Mouse (Mus musculus) heart, postnatal 0 days (tissue): Measurements from ENCODE around the gene Camta1. TPM values are rescaled to one million over a fixed set of nuclear protein-coding genes. Genes with fewer than 3 reads are reported as not detected.
"Not testable (repeated sequence)": the region's sequence is repeated elsewhere in the genome, so short reads cannot be mapped to it uniquely, and the experiment has no call there.

ENCODE experiments used
- ATAC-seq: fragments of 200-750 bp; cut with Nextera tagmentation; 2 replicates; pipeline ENCODE4 v1.8.0; 2017; ENCODE audit warnings: low read depth, moderate number of reproducible peaks, moderate library complexity; ENCODE audit not compliant: insufficient read depth
- DNase-seq: peaks from one replicate; pipeline ENCODE4 v3.0.0-alpha.2; 2016; ENCODE audit warnings: low spot score
- H3K27ac ChIP-seq: fragments of 300-500 bp; sonication (generic); 2 replicates; pipeline ENCODE4 v1.5.1; 2014; ENCODE audit warnings: low read depth, mild to moderate bottlenecking
- H3K27me3 ChIP-seq: fragments of 300-500 bp; sonication (generic); 2 replicates; pipeline ENCODE4 v1.6.1; 2014; ENCODE audit warnings: low read length, mixed read lengths; ENCODE audit not compliant: control insufficient read depth, insufficient read depth
- H3K36me3 ChIP-seq: fragments of 300-500 bp; sonication (generic); replicated peaks from 2 replicates; pipeline ENCODE4 v1.6.1; 2014; ENCODE audit warnings: low read length, mixed read lengths; ENCODE audit not compliant: control insufficient read depth, insufficient read depth
- H3K4me1 ChIP-seq: fragments of 300-500 bp; sonication (generic); 2 replicates; pipeline ENCODE4 v1.6.1; 2014; ENCODE audit warnings: antibody characterized with exemption; ENCODE audit not compliant: control insufficient read depth, insufficient read depth
- H3K4me2 ChIP-seq: fragments of 300-500 bp; sonication (generic); 2 replicates; pipeline ENCODE4 v1.6.1; 2014; ENCODE audit warnings: low read depth, mild to moderate bottlenecking, low read length, moderate library complexity
- H3K4me3 ChIP-seq: fragments of 300-500 bp; sonication (generic); 2 replicates; pipeline ENCODE4 v1.5.1; 2014; ENCODE audit warnings: low read depth, low read length
- H3K9ac ChIP-seq: fragments of 300-500 bp; sonication (generic); replicated peaks from 2 replicates; pipeline ENCODE4 v1.6.1; 2014; ENCODE audit warnings: low read depth, low read length, mixed read lengths
- H3K9me3 ChIP-seq: fragments of 300-500 bp; sonication (generic); replicated peaks from 2 replicates; pipeline ENCODE4 v1.6.1; 2016; ENCODE audit warnings: low read length; ENCODE audit not compliant: control insufficient read depth
- CTCF ChIP-seq: IDR thresholded peaks from 2 replicates; pipeline ENCODE4 v1.5.1; 2016; ENCODE audit warnings: antibody characterized with exemption, control low read depth, low read depth
- EP300 ChIP-seq: IDR thresholded peaks from 2 replicates; pipeline ENCODE4 v1.6.1; 2016; ENCODE audit warnings: antibody characterized with exemption, low read depth
- whole genome bisulfite sequencing: fragments of 180-500 bp; shearing (Covaris S2); extraction: QIAGEN DNeasy Blood & Tissue Kit; methylation state at CpG from one replicate; pipeline ENCODE4 v1.1.7; 2014; 5-methylcytosine and 5-hydroxymethylcytosine counted together
- polyA plus RNA-seq: library from polyadenylated mRNA; unstranded; fragments of >200 nt; fragmentation: Nextera tagmentation; extraction: Ambion mirVana; gene quantifications from 2 replicates; pipeline ENCODE4 v1.2.1, GENCODE M21; 2015
- total RNA-seq: library from RNA; depleted of rRNA; stranded (reverse); fragments of >200 nt; gene quantifications from 2 replicates; pipeline ENCODE4 v1.2.3, GENCODE M21; 2014; ENCODE audit warnings: low replicate concordance

The Camta1 gene
- total and polyA plus RNA-seq, 2 experiments from 2014 or later: 72.7 to 240 TPM

DNA sequence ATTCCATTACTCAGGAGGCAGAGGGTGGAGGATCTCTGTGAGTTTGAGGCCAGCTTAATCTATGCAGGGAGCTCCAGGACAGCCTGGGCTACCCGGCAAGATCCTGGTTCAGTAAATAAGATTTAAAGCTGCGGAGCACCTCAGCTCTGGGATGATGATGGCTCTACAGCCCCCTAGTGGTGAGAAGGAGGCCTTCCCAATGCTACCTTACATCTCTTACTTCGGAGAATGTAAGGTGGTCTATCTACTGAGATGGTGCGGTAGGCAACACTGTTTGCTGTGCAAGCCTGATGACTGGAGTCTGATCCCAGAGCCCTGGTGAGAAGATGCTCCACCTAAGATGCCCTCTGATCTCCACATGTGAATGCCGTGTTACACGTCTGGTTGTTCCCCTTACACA, 834.7 kb downstream of the Camta1 start:
- H3K4me2 ChIP-seq: no peak overlapping the region
- no peak overlapping the region for H3K9ac ChIP-seq
- DNase-seq (peak; percentile 43), ATAC-seq (no peak)
- H3K27me3 ChIP-seq: no peaks in the 10 kb centered on the region
- TF ChIP-seq CTCF (peak; percentile 79), EP300 (no peak)
- no peaks in the 10 kb centered on the region for H3K4me1 ChIP-seq
- H3K36me3 ChIP-seq: peaks cover 25% of the 10 kb centered on the region
- H3K27ac ChIP-seq: no peak overlapping the region
- no peak overlapping the region for H3K4me3 ChIP-seq
- 46% methylated on average over 6 of the region's 6 CpGs for WGBS
- H3K9me3 ChIP-seq: no peaks in the 10 kb centered on the region

DNA sequence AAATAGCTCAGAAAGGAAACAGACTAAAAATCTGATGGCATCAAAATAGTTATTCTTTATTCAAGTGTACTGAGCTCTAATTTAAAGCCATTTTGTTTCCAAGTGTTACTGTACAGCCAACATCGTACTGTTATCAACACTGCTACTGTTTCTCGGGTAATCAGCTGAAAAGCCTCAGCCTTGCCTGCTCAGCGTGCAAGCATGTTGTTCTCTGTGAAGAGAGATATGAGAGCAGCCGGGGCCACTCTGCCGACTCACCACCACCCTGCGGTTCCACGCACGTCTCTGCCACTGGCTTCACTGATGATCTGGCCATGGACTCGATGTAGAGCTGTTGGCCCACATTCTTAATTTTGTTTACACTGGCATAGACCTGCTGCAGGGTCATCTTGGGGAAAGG, 837.5 kb downstream of the Camta1 start:
- 34% methylated on average over 9 of the region's 9 CpGs for WGBS

DNA sequence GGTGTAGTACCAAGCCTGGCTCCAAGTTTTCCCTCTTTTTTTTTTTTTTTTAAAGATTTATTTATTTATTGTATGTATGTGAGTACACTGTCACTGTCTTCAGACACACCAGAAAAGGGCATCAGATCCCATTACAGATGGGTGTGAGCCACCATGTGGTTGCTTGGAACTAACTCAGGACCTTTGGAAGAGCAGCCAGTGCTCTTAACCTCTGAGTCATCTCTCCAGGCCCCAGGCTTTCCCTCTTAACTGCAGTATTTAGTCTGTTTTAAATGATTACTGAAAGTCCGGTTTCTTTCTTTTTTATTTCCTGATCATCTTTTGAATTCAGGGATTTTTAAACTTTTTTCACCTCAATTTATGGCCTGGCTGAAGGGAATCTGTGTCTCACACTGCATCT, 844.3 kb downstream of the Camta1 start:
- not testable (repeated sequence) for H3K27me3 ChIP-seq, H3K4me2 ChIP-seq, H3K9me3 ChIP-seq, H3K27ac ChIP-seq, H3K4me1 ChIP-seq, H3K9ac ChIP-seq, ATAC-seq, H3K4me3 ChIP-seq, DNase-seq
- 97% methylated on average over 1 of the region's 1 CpGs for WGBS
- peaks cover 60% of the 10 kb centered on the region for H3K36me3 ChIP-seq

More for the DNA sequence above, 837.5 kb downstream of the Camta1 start:
- TF ChIP-seq EP300 (no peak), CTCF (no peak)
- Histone ChIP-seq H3K9ac (no peak overlapping the region), H3K27ac (no peak overlapping the region), H3K4me3 (no peak overlapping the region), H3K4me2 (no peak overlapping the region), H3K27me3 (no peaks in the 10 kb centered on the region), H3K9me3 (no peaks in the 10 kb centered on the region), H3K4me1 (no peaks in the 10 kb centered on the region), H3K36me3 (peaks cover 40% of the 10 kb centered on the region)
- no peak for DNase-seq
- no peak for ATAC-seq

DNA sequence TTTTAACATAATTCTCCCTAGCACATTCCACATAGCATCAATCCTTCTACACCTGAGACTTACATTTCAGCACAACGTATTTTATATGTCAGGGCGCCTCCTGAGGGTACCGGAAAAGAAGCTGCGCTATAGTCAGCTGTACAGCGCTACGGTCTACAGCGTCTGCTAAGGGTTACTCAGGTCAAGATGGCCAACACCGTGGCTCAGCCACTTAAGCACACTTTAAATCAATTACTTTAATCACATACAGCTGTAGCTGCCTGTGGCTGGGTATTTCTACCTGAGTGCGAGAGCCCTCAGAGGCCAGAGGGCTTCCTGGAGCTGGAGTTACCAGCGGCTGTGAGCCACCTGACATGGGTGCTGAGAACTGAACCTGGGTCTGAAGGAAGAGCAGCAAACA, 845.7 kb downstream of the Camta1 start:
- Histone ChIP-seq H3K27me3 (no peaks in the 10 kb centered on the region), H3K4me1 (no peaks in the 10 kb centered on the region), H3K4me2 (no peak overlapping the region), H3K9ac (no peak overlapping the region), H3K9me3 (no peaks in the 10 kb centered on the region), H3K27ac (no peak overlapping the region), H3K36me3 (peaks cover 50% of the 10 kb centered on the region), H3K4me3 (no peak overlapping the region)
- ATAC-seq (no peak), DNase-seq (no peak)
- WGBS: 90% methylated on average over 10 of the region's 10 CpGs
- TF ChIP-seq CTCF: no peak
- TF ChIP-seq EP300: no peak

DNA sequence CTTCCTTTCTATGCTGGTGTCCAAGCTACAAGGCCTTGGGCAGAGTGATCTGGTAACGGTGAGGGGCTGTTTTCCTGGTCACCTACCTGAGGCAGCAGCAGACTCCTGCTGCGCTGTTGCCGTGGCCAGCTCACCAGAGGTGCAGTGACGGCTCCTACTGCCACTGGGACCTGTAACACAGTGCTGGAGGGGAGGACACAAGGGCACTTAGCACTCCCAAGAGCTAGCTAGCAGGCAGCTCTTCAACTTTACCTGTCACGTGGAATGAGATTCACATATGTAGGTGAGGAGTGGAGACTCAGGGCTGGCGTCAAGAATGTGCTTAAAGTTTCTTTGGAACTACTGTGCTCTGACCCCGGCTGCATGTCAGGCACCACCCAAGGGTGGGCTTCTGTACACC, 851.4 kb downstream of the Camta1 start:
- H3K9ac ChIP-seq: no peak overlapping the region
- no peak overlapping the region for H3K4me3 ChIP-seq
- TF ChIP-seq CTCF (no peak), EP300 (no peak)
- peaks cover 36% of the 10 kb centered on the region for H3K36me3 ChIP-seq
- H3K4me1 ChIP-seq: no peaks in the 10 kb centered on the region
- no peak overlapping the region for H3K4me2 ChIP-seq
- no peak for DNase-seq
- ATAC-seq: no peak
- no peak overlapping the region for H3K27ac ChIP-seq
- H3K9me3 ChIP-seq: no peaks in the 10 kb centered on the region
- no peaks in the 10 kb centered on the region for H3K27me3 ChIP-seq
- WGBS: 83% methylated on average over 7 of the region's 7 CpGs

DNA sequence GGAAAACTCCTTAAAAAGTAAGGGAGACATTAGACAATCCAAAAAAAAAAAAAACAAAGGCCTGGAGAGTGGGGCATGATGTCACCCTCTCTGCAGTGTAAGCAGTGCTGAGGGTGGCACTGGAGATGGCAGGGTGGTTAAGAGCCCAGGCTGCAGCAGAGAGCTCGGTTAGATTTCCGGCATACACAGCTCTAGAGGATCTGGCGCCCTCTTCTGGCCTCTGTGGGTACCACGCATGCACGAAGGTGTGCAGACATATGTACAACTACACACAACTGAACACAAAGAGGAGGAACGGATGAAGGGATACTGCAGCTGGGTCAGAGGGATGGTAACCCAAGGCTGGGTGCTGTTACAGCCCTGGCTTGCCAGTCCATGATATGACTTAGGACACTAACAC, 854.7 kb downstream of the Camta1 start:
- no peak overlapping the region for H3K27ac ChIP-seq
- H3K4me2 ChIP-seq: no peak overlapping the region
- no peaks in the 10 kb centered on the region for H3K4me1 ChIP-seq
- H3K36me3 ChIP-seq: peaks cover 24% of the 10 kb centered on the region
- WGBS: 59% methylated on average over 6 of the region's 6 CpGs
- no peaks in the 10 kb centered on the region for H3K9me3 ChIP-seq
- H3K4me3 ChIP-seq: no peak overlapping the region
- H3K27me3 ChIP-seq: no peaks in the 10 kb centered on the region
- ATAC-seq: no peak
- DNase-seq: no peak
- no peak overlapping the region for H3K9ac ChIP-seq
- TF ChIP-seq EP300 (no peak), CTCF (peak; percentile 35)
